Mouse (Mus musculus): ENCODE data around the gene Tor1aip1.

GRCm38 (mm10) chr1:156058207-156058606 lies 21.9 kb upstream of the Tor1aip1 start:
- TF ChIP-seq CTCF (IDR thresholded peaks at IDR 0.05; ENCODE audit: control insufficient read depth, insufficient read depth, insufficient read length) (no peak), CEBPB (IDR thresholded peaks at IDR 0.05; ENCODE audit: low read depth) (no peak), MYOD1 (IDR thresholded peaks at IDR 0.05; ENCODE audit: control insufficient read depth, insufficient read length, low read depth) (no peak), USF1 (IDR thresholded peaks at IDR 0.05; ENCODE audit: low read depth) (no peak), MAX (IDR thresholded peaks at IDR 0.05) (no peak), FOSL1 (IDR thresholded peaks at IDR 0.05; ENCODE audit: insufficient read depth, low read length, poor library complexity, severe bottlenecking) (no peak)
